Mouse (Mus musculus) right cerebral cortex, postnatal 25 days (tissue): ENCODE results near the gene Xrcc4.
"Not testable (repeated sequence)": the region's sequence is repeated elsewhere in the genome, so short reads cannot be mapped to it uniquely, and the experiment has no call there.

Source experiments
- DNase-seq: peaks from one replicate; pipeline ENCODE4 v3.0.0; 2022

The Xrcc4 gene

GRCm38 (mm10) chr13:90088962-90089824 lies at the start of gene Xrcc4, which contains the start of gene Tmem167:
Gene Xrcc4 (minus strand): TSS chr13:90089608.
Gene Tmem167 (plus strand): TSS chr13:90089123.
- peak; percentile 98 for DNase-seq

- peak; percentile 22 for DNase-seq
These were observed 46.9 kb upstream of the Xrcc4 start for GRCm38 (mm10) chr13:90136156-90136910.

- DNase-seq = no peak
These were observed 22.3 kb upstream of the Xrcc4 start for GRCm38 (mm10) chr13:90111681-90112080.

- DNase-seq = not testable (repeated sequence)
These were observed 19.3 kb upstream of the Xrcc4 start for GRCm38 (mm10) chr13:90108746-90109145.

- DNase-seq = peak; percentile 4
These were observed 16.7 kb upstream of the Xrcc4 start for GRCm38 (mm10) chr13:90106139-90106538.

GRCm38 (mm10) chr13:90101514-90101913 lies 12.1 kb upstream of the Xrcc4 start:
- no peak for DNase-seq

- DNase-seq = no peak
These were observed 396 bp upstream of the Xrcc4 start for GRCm38 (mm10) chr13:90089825-90090183.

- no peak for DNase-seq
These were observed 27.5 kb downstream of the Xrcc4 start for GRCm38 (mm10) chr13:90061877-90062276.

- no peak for DNase-seq
These were observed 37.0 kb downstream of the Xrcc4 start for GRCm38 (mm10) chr13:90052408-90052807.

- DNase-seq = no peak
These were observed 37.7 kb downstream of the Xrcc4 start for GRCm38 (mm10) chr13:90051735-90052134.

GRCm38 (mm10) chr13:90039613-90040012 lies 49.8 kb downstream of the Xrcc4 start:
- no peak for DNase-seq

- no peak for DNase-seq
These were observed 56.4 kb downstream of the Xrcc4 start for GRCm38 (mm10) chr13:90032977-90033376.

- DNase-seq = no peak
These were observed 56.9 kb downstream of the Xrcc4 start for GRCm38 (mm10) chr13:90032523-90032922.

GRCm38 (mm10) chr13:90030911-90031310 lies 58.5 kb downstream of the Xrcc4 start:
- DNase-seq = no peak

GRCm38 (mm10) chr13:90012620-90013019 lies 76.8 kb downstream of the Xrcc4 start:
- no peak for DNase-seq

- DNase-seq = no peak
These were observed 77.2 kb downstream of the Xrcc4 start for GRCm38 (mm10) chr13:90012198-90012597.

- DNase-seq = no peak
These were observed 78.3 kb downstream of the Xrcc4 start for GRCm38 (mm10) chr13:90011129-90011528.

- DNase-seq = no peak
These were observed 79.6 kb downstream of the Xrcc4 start for GRCm38 (mm10) chr13:90009786-90010185.

GRCm38 (mm10) chr13:90005561-90005960 lies 83.8 kb downstream of the Xrcc4 start:
- DNase-seq = no peak

- DNase-seq = no peak
These were observed 91.9 kb downstream of the Xrcc4 start for GRCm38 (mm10) chr13:89997531-89997930.

GRCm38 (mm10) chr13:89986087-89986486 lies 103.3 kb downstream of the Xrcc4 start:
- DNase-seq = no peak

GRCm38 (mm10) chr13:89970940-89971339 lies 118.5 kb downstream of the Xrcc4 start:
- no peak for DNase-seq

- DNase-seq = no peak
These were observed 120.7 kb downstream of the Xrcc4 start for GRCm38 (mm10) chr13:89968671-89969070.

- DNase-seq = no peak
These were observed 145.1 kb downstream of the Xrcc4 start for GRCm38 (mm10) chr13:89944354-89944753.
